Mouse (Mus musculus) adrenal gland, postnatal 4 days (tissue): ENCODE measurements around the gene Cd96. TPM values are rescaled to one million over a fixed set of nuclear protein-coding genes. Genes with fewer than 3 reads are reported as not detected.

ENCODE experiments used
- DNase-seq, 2 experiments: peaks; one replicate each; pipeline ENCODE4 v3.0.0; 2021 to 2022; ENCODE audit warnings: low spot score in 2 of 2, mixed read lengths in 2 of 2
- total RNA-seq, 2 experiments: library from RNA; stranded (reverse); gene quantifications; 2 replicates each; pipeline ENCODE4 v1.2.3; 2021

The Cd96 gene
- total RNA-seq, 2 experiments from 2014 or later: 0.23 TPM; not detected in 1

DNA sequence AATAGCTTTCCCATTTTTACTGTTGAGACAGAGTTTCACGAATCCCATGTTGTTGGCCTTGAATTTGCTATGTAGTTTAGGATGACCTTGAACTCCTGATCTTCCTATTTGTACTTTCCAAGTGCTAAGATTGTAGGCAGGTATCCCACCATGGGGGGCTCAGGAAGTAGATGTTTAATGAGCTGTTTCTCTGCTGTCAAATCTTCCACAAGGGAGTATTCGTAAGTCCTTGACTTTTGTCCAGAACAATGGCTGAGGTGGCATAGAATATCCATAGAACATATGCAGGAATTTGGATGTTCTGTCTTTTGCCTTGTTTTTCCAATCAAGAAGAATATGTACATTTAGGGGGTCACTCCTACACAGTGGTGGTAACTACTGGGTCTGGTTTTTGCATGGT, 73.1 kb downstream of the Cd96 start:
- no peak for DNase-seq

DNA sequence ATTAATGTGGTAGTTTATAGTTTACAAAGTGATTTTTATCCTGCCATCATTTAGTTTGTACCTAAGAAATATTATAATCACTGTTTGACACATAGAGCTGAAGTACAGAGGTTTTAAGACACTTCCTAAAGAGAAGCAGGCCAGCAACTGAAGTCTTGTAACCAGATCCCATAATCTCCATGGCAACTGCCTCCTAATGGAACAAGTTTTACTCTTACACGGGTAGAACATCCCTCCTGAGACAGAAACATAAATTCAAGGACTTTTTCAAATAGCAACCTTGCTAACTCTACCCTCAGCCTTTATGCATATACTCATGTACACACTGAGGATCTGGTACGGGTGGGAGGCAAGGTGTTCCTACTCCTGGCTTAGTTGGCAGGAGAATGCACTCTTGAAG, 83.8 kb downstream of the Cd96 start:
- no peak for DNase-seq

DNA sequence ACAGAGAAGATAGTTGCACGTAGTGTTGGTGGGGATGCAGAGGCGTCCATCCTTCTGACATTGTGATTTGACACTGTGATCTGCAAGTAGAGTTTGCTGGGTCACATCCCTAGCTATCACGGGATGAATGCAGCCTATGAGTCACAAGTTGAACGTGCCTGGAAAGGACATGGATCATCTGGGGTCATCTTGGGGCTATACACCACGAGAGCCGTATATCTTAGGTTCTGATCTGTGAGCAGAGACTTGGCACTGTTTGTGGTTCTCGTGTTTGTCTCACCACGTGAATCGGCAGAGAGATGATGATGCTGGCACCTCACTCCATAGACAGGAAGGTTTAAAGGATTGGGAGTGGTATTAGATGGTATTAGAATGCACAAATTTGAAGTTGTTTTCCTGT, 86.2 kb downstream of the Cd96 start:
- DNase-seq: no peak

DNA sequence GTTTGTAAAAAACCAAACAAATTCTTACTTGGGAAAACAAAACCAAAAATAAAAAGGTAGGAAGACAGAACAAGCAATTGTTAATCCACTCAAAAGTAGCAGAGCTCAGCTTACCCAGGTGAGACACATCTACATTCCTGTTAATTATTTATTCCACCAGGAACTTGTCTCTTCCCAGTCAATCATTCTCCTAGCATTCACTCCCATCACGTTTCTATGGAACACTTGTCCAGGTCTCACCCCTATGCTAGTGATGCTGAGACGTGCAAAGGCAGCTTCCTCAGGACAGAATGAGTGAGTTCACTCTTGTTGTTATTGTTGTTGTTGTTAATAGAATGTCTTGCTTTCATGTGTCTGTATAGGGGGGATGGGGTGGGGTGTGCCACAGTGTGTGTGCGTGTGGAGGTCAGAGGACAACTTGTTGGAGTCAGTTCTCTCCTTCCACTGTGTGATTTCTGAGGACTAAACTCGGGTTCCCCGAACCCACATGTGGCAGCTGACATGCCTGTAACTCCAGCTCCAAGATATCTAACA, 97.0 kb downstream of the Cd96 start:
- no peak for DNase-seq

DNA sequence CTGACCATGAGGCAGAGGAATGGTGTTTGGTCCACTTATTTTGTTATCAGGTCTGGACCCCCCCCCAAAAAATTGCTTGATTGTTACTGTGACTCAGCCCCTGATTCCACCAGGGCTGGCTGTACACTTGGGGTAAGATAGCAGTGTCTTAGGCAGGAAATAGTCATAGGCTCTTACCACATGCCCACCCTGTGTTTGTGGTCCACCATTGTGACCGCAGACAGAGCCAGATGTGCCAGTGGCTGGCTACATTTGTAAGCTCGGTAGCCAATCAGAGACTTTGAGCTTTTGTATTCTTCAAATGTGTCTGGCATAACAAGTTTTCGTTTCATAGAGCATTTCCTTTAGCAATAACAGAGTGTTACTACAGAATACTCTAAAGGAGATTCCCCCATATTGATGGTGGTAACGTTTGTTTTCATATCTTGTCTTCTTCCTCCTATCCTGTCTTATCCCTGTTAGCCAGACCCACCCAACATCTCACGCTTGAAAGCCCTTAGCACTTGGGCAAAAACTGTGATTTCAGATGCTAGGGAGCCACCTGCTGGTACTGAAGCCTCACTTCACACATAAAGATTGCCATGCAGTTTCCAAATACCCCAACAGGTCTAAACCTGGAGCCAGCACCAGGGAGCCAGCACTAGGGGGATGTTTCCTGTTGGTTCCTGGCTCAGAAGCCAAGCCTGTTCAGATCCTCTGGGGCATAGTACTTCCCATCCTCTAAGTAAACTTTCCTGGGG, 97.7 kb downstream of the Cd96 start:
- DNase-seq: no peak

DNA sequence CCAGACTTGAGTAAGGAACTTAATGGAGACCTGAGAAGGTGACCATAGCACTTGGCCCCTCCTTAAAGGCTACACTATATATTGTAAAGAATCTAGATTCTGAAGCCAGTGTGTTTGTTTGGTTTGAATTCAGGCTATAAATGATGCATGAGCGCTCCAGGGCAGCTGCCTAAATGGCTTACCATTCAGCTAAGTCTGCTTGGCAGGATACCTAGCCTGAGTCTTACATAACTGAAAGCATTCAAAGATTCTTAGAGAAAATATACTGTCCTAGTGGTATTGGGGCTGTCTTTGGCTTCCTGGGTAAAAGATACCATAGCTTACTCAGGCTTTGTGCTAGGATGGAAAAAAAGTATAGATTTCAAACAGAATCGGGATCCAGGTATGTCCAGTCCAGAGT, 98.7 kb downstream of the Cd96 start:
- DNase-seq: no peak

DNA sequence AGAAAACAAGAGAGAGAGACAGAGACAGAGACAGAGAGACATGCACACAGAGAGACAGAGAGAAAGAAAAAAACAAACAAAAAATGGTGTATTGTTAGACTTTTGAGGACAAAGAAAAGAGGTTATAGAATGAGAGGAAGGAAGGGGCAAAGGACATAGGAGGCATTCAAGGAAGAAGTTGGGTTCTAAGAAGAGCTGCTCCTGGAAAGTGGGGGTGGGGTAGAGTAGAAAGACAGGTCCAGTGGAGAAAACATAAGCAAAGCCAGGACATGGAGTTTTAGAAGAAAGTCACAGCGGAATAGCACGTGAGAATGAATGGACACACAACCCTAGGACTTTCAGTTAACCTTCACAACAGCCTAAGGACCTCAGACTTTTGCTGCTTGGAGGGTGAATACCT, 99.7 kb downstream of the Cd96 start:
- DNase-seq: no peak

DNA sequence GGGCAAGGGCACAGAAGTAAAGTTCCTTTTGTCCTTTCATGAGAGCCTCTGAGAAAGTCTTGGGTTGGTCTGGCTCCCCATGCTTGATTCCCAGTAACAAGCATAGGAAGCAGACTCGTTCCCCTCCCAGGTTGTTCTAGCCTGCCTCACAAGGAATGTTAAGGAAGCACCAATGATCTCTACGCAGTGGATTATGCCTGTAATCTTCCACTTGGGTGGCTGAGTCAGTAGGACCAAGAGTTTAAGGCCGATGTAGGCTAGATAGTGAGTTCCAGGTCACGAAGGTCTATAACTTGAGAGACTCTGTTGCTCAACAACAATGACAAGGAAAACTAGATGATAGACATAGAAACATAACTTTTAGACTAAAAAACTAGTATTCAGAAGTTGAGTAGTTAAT, 100.3 kb downstream of the Cd96 start:
- DNase-seq: no peak

DNA sequence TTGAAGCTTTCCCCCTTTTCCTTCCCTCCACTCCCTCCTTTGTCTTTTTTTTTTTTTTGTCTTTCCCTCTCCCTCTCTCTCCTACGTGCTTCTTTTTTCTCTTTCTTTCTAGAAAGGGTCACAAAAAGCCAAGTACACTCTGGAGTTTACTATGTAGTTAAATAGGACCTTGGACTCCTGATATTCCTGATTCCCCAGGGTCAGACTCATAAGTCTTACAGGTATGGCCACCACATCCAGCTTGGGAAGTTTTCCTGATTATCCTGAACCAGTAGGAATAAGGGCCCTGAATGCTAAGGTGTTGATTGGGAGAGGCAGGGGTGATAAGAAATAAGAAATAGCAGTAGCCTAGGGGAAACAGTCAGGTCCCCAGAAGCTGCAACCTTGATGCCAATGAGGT, 100.7 kb downstream of the Cd96 start:
- no peak for DNase-seq

DNA sequence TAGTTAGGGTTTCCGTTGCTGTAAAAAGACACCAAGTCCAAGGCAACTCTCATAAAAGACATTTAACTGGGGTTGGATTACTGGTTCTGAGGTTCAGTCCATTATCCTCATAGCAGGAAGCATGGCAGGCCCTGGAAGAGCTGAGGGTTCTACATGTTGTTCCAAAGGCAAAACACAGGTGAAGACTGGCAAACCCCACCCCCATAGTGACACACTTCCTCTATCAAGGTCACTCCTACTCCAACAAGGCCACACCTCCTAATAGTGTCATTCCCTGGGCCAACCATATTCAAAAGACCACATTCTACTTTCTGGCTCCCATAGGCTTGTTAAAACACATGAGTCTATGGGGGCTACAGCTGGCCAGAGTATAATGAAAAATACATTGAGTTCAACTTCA, 108.4 kb downstream of the Cd96 start:
- DNase-seq: no peak

DNA sequence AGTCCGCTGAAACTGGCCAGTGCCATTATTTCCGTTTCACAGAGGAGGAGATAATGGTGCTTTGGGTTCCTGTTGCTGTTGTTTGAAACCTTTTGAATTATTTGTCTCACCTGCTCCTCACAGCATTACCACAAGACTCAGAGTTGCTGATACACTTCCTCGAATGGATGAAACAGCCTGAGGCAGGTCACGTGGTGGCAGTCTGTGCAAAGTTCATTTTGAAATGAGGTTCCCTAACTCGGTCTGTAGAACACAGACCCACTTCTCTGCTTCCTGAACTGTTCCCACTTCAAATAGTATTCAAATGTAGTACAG, 109.2 kb downstream of the Cd96 start:
- DNase-seq: no peak

DNA sequence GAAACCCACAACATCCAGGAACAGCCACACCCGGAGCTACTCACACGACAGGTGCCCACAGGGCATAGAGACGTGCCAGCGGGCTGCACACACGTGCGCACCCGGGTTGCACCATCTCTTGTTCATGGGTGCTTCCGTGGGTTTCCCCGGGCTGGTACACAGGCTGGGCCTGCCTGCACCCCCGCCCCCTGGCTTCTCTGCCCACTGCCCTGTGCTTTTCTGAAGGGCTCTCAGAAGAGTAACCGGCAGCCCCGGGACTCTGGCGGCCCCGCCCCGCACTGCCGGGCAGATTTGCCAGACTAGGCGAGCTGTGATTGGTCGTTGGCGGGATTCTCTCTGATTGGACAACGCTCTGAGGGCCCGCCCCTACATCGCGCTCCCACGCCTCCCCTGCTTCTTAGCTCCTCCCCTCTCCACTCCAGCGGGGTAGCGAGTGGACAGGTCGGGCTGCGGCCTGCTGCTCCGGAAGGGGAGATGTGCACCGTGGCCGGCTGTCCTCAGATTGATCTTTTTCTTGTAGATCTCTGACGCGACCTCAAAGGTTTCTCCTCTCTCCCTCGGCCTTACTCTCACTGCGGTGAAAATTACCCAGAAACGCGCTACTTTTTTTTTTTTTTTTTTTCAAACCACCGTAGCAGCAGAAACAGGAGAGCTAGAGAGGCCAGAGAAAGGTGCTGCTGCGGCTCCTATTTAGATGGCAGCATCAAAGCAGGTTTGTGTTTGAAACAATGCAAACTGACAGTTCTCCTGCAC, 109.7 kb downstream of the Cd96 start, which contains the start of gene Plcxd2:
Gene Plcxd2 (minus strand): TSS at position 66 of the 753 bp plus-strand sequence.
- DNase-seq: peak; percentile 85 to 87

DNA sequence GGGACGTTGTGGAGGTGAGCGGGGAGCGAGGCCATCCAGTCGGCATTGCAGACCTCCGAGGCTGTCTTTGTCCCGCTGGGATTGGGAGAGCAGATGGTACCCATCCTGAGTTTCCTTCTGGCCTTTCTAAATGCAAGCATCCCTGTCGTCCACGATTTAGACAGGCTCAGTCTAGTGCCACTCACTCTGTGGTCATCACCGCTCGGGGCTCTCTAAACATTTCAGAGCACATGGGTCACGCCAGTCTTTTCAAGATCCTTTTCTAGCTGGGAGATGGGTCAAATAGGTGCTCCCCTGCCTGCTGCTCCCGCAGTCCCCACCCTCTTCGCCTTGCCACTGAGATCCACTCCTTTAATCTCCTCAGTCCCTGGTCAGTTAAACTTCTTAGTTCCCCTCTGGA, 110.3 kb downstream of the Cd96 start:
- DNase-seq: no peak

DNA sequence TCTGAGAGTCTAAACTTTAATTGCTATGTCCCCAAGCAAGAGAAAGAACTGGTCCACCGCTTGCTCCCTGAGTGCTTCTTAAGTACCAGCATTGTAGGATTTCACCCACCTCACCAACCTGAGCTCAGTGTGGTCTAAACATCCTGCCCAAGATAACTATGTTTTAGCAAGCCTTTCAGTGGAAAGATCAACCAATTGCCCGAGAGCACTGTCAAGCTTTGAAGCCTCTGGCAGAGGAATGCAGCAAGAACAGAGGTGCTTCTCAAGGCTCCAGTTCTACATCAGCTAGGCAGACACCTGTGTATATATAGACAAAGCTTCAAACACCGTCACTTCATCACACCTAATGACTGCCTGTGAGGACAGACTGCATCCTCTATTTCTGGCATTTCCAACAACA, 111.3 kb downstream of the Cd96 start:
- DNase-seq: no peak

DNA sequence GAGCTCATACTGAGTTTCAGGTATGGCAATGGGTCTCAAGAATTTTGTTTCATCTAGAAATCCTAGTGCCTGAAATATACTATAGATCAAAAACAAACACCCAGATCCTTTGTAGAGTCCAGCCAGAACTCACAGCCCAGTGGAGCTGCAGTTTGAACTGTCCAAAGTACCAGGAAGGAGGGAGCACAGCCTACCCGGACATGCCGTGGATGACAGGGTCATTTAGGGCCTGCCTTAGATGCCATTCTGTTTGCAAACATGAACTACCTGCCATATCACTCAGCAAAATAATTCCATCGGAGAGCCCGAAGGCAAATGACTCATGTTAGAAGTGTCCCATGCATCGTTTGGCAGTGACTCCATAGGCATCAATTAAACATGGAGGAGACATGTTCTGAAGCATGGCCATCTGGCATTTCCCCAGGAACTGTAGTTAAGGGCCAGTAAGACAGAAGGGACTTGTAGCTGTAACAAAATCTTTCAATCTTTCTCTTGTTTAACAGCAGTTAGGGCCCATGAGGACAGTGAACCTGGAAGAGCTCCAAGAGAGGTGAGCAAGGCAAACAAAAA, 111.9 kb downstream of the Cd96 start:
- no peak for DNase-seq

DNA sequence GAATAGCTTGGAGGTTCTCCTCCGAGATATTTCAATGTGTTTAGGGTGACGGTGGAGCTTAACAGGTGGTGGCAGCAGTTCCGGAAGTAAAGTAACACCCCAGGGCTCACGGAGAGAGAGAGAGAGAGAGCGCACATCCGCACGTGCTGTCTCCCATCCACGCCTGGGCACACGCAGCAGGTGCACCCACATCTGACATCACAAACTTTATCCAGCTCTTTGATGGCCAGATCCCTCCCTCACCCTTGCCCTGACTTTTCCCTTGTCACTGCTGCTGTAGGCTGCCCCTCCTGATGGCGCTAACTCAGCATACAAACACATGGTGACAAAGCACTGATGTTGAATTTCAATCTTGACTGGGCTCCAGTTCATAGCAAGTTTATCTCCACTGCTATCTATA, 113.8 kb downstream of the Cd96 start:
- DNase-seq: no peak

DNA sequence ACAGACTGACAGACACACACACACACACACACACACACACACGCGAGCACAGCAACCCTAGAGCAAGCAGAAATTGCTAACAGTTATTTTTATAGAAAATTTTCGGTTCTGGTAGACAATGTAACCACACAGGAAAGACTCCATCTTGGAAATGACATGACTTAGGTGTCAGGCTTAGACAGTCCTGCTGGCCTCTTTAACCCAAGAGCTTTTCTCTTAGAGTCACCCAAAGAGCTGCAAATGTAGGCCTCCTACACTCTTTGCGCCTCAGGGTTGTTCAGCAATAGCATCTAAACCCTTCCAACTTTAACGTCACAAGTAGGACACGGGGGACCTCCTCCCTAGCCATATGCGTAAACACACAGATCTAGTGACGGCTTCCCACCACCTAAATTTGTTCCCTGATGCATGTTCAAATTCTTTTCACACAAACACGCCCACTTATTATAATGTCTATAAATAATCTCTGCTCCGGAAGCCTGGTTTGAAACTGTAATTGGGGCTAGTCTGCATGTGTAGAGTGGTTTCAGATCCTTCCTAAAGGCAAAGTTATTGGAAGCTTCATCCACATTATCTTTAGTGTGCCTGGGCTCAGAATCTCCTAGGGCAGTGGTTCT, 118.4 kb downstream of the Cd96 start:
- DNase-seq: no peak

DNA sequence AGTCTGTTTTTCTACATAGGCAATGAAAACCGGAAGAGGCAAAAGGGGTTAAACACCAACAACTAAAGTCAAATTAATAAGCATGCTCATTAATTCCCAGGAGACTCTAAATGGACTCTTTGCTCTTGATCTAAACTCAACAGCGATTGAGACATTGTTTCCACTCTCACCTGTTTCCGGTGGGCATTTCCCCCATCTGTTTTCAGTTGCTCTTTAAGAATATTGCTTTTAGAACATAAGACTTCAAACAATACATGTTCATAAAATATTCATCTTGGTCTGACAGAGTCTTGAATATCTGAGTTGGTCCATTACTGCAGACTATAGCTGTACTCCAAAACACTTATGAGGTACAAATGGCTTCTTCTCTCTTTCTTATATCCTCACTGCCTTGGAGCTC, 119.1 kb downstream of the Cd96 start:
- DNase-seq: no peak

DNA sequence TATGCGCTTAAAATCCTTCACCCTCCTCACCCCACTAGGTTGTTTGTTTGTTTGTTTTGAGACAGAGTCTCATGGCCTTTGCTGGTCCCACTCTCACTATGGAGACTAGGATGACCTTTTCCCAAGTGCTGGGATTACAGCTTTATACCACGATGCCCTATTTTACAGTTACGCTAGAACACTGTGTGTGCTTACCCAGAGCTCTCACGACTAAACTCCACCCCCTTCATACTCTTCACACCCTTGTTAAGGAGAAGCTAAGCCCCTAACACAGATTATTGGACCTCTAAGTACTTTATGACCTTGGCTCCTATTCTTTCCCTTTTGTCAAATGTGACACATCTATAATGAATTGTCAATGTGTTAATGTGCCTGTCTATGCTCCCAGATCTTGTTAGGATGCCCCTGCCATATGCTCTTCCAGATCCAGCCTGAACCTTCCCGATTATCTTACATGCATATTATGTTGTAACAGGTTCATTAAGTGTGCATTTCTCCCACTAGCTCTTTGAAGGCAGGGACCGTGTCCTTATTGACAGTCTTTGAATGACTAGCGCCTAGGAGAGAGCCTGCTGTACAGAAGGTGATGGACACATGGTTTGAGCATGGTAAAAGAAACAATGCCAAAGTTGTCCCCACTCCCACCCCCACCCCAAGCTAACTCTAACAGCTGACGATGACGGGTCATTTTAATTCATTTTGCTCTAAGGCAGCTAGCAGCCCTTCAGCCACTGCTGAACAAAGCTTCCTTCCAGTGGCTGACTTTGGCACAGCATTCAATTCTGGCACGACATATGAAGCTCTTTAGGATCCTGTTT, 120.5 kb downstream of the Cd96 start:
- no peak for DNase-seq

DNA sequence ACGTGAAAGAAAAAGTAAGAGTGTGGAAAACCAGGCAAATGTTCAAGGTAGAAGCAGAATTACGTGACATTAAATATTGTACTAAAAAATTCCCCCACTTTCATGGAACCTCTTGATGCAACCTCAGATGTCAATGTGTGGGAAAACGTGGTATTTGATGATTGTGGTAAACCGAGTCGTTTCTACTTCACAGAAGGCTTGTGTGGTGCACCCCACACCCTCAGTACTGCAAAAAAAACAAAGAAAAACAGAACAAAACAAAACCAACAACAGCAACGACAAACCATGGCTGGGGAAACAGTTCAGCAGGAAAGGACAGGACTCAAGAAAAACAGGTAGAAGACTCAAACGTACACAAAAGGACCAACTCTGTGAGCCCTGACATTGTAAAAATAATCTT, 121.8 kb downstream of the Cd96 start:
- DNase-seq: no peak
